Comparison of ENCODE assay signal across 15 mouse cellular contexts in the genomic region with DNA sequence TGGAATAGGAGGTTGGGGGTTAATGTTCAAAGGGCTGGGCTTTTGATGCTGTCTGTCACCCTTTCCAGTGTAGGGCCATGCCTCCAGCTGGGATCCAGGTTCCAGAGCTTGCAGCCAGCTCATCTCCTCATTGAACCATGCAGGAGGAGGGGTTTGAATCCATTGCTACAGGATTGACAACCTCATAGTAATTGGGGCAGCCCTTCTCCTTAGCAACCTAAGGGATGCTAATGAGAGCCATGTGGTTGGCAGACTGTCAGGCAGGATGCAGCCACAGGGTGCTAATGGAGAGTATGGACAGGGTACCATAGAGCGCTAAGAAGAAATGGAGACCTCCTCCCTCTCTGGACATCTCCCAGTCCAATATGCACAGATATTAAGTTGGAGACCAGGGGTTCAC.
DNase-seq lines count a peak whose midpoint lies in the region; ATAC-seq lines count a peak whose summit lies in the region.
"Had no signal": no experiment of that assay in that cellular context is flagged by ENCODE, and none has a peak within 500 bp of the region (broad histone marks: within the 10 kb centered on the region; RNA-seq: fewer than 3 reads in every experiment).

No protein-coding gene starts in this region.

- H3K9ac ChIP-seq in hindbrain, embryonic 15.5 days: no peak overlapping the region
- H3K9ac ChIP-seq in neural tube, embryonic 14.5 days (replicated peaks; ENCODE audit: low read depth, low read length): no peak overlapping the region
- H3K9ac ChIP-seq: heart, embryonic 15.5 days; liver, embryonic 15.5 days had no signal

- WGBS in hindbrain, embryonic 15.5 days: 32% methylated on average over 1 of the region's 1 CpGs
- 38% methylated on average over 1 of the region's 1 CpGs for WGBS in neural tube, embryonic 14.5 days

- peak; percentile 12 to 13 for DNase-seq in cerebellum, postnatal 14 days
- DNase-seq in cerebellum, postnatal 36 days: no peak
- peak; percentile 32 to 46 for DNase-seq in right cerebral cortex, postnatal 10 days (ENCODE audit: low spot score in 2 of 2)
- no peak for DNase-seq in right cerebral cortex, postnatal 14 days
- DNase-seq in lung, postnatal 14 days: no peak
- no peak for DNase-seq in right cerebral cortex, adult 18-20 months
- DNase-seq: adrenal gland, postnatal 14 days; kidney, postnatal 25 days; lung, postnatal 4 days; right cerebral cortex, postnatal 4 days had no signal

- H3K36me3 ChIP-seq in hindbrain, embryonic 15.5 days: no peaks in the 10 kb centered on the region
- H3K36me3 ChIP-seq in neural tube, embryonic 14.5 days (ENCODE audit: control insufficient read depth, insufficient read depth, low read length): no peaks in the 10 kb centered on the region
- H3K36me3 ChIP-seq: heart, embryonic 15.5 days; liver, embryonic 15.5 days had no signal

- no peaks in the 10 kb centered on the region for H3K9me3 ChIP-seq in hindbrain, embryonic 15.5 days
- H3K9me3 ChIP-seq in neural tube, embryonic 14.5 days (ENCODE audit: control insufficient read depth, low read length): no peaks in the 10 kb centered on the region
- H3K9me3 ChIP-seq: heart, embryonic 15.5 days; liver, embryonic 15.5 days had no signal

- H3K4me2 ChIP-seq in hindbrain, embryonic 15.5 days: no peak overlapping the region
- no peak overlapping the region for H3K4me2 ChIP-seq in neural tube, embryonic 14.5 days (ENCODE audit: low read depth, low read length)
- H3K4me2 ChIP-seq: heart, embryonic 15.5 days; liver, embryonic 15.5 days had no signal

- no peak overlapping the region for H3K4me3 ChIP-seq in hindbrain, embryonic 15.5 days
- H3K4me3 ChIP-seq in neural tube, embryonic 14.5 days (ENCODE audit: low read depth, low read length): no peak overlapping the region
- H3K4me3 ChIP-seq: heart, embryonic 15.5 days; left cerebral cortex, adult 2 months; liver, embryonic 15.5 days had no signal

- H3K4me1 ChIP-seq in hindbrain, embryonic 15.5 days (replicated peaks): peaks cover 13% of the 10 kb centered on the region
- no peaks in the 10 kb centered on the region for H3K4me1 ChIP-seq in neural tube, embryonic 14.5 days (ENCODE audit: control insufficient read depth, insufficient read depth, low read length)
- H3K4me1 ChIP-seq: heart, embryonic 15.5 days; liver, embryonic 15.5 days had no signal

- peak; percentile 83 for ATAC-seq in hindbrain, embryonic 15.5 days (ENCODE audit: low FRiP score, low read depth)
- ATAC-seq in neural tube, embryonic 14.5 days (ENCODE audit: low read depth): peak; percentile 60; the same call in 1 of the 2 replicates

- no peaks in the 10 kb centered on the region for H3K27me3 ChIP-seq in hindbrain, embryonic 15.5 days
- no peaks in the 10 kb centered on the region for H3K27me3 ChIP-seq in neural tube, embryonic 14.5 days (ENCODE audit: control insufficient read depth, insufficient read depth, low read length)
- H3K27me3 ChIP-seq: heart, embryonic 15.5 days; liver, embryonic 15.5 days had no signal

- H3K27ac ChIP-seq in hindbrain, embryonic 15.5 days (replicated peaks): no peak overlapping the region
- no peak overlapping the region for H3K27ac ChIP-seq in neural tube, embryonic 14.5 days (ENCODE audit: low read depth, low read length)
- H3K27ac ChIP-seq: heart, embryonic 15.5 days; left cerebral cortex, adult 2 months; liver, embryonic 15.5 days had no signal

Comparison
In these comparisons a context has a peak if more than half of its experiments do, and no peak if none do; other contexts are left out.
1. DNase-seq: peak in cerebellum, postnatal 14 days (2 of 2) and right cerebral cortex, postnatal 10 days (2 of 2); none in cerebellum, postnatal 36 days (0 of 2), right cerebral cortex, postnatal 14 days (single experiment), lung, postnatal 14 days (single experiment) and right cerebral cortex, adult 18-20 months (single experiment).